Mouse (Mus musculus) frontal cortex, postnatal 36 days (tissue): ENCODE measurements around the gene Camkk2.

ENCODE experiments used
- DNase-seq, 2 experiments: peaks; one replicate each; pipeline ENCODE4 v3.0.0; 2022; ENCODE audit warnings: low spot score in 2 of 2

The Camkk2 gene

GRCm38 (mm10) chr5:122782066-122782465 lies 2.9 kb upstream of the Camkk2 start:
- no peak for DNase-seq

GRCm38 (mm10) chr5:122780791-122781432 lies 1.7 kb upstream of the Camkk2 start:
- no peak for DNase-seq

- DNase-seq: peak; percentile 59 to 66
These were observed 680 bp downstream of the Camkk2 start for GRCm38 (mm10) chr5:122778231-122779226.

GRCm38 (mm10) chr5:122777322-122777721 lies 1.9 kb downstream of the Camkk2 start:
- DNase-seq: peak in 1 of 2 experiments; percentile 75

- DNase-seq: no peak
These were observed 3.4 kb downstream of the Camkk2 start for GRCm38 (mm10) chr5:122775646-122776286.

- DNase-seq: peak; percentile 65 to 74
These were observed 4.2 kb downstream of the Camkk2 start for GRCm38 (mm10) chr5:122774743-122775611.

- no peak for DNase-seq
These were observed 5.5 kb downstream of the Camkk2 start for GRCm38 (mm10) chr5:122773756-122774155.

- no peak for DNase-seq
These were observed 7.8 kb downstream of the Camkk2 start for GRCm38 (mm10) chr5:122771428-122771827.

- no peak for DNase-seq
These were observed 8.4 kb downstream of the Camkk2 start for GRCm38 (mm10) chr5:122770806-122771261.

GRCm38 (mm10) chr5:122770304-122770703 lies 8.9 kb downstream of the Camkk2 start:
- no peak for DNase-seq

- DNase-seq: no peak
These were observed 10.1 kb downstream of the Camkk2 start for GRCm38 (mm10) chr5:122769101-122769568.

GRCm38 (mm10) chr5:122767283-122767682 lies 11.9 kb downstream of the Camkk2 start:
- no peak for DNase-seq

GRCm38 (mm10) chr5:122764032-122764464 lies 15.2 kb downstream of the Camkk2 start:
- DNase-seq: no peak

GRCm38 (mm10) chr5:122763271-122764031 lies 15.8 kb downstream of the Camkk2 start:
- no peak for DNase-seq

- no peak for DNase-seq
These were observed 22.5 kb downstream of the Camkk2 start for GRCm38 (mm10) chr5:122756680-122757079.

- DNase-seq: no peak
These were observed 23.1 kb downstream of the Camkk2 start for GRCm38 (mm10) chr5:122756144-122756543.

GRCm38 (mm10) chr5:122755620-122756019 lies 23.6 kb downstream of the Camkk2 start:
- no peak for DNase-seq

- no peak for DNase-seq
These were observed 24.7 kb downstream of the Camkk2 start for GRCm38 (mm10) chr5:122754477-122754876.

- DNase-seq: no peak
These were observed 31.3 kb downstream of the Camkk2 start for GRCm38 (mm10) chr5:122747950-122748349.

- no peak for DNase-seq
These were observed 35.3 kb downstream of the Camkk2 start for GRCm38 (mm10) chr5:122743880-122744422.
